Mouse (Mus musculus): ENCODE results near the gene Gm10134. TPM values are rescaled to one million over a fixed set of nuclear protein-coding genes. Genes with fewer than 3 reads are reported as not detected.

The Gm10134 gene
- total RNA-seq, 2 experiments from 2014 or later = not detected

GRCm38 (mm10) chr2:28545976-28546375 is 40.1 kb downstream of the Gm10134 start:
- ATAC-seq (replicated peaks; ENCODE audit: low FRiP score, low TSS enrichment, poor library complexity, severe bottlenecking) = no peak

GRCm38 (mm10) chr2:28546560-28546959 is 40.7 kb downstream of the Gm10134 start:
- no peak for ATAC-seq (replicated peaks; ENCODE audit: low FRiP score, low TSS enrichment, poor library complexity, severe bottlenecking)

GRCm38 (mm10) chr2:28547237-28548172 is 41.6 kb downstream of the Gm10134 start:
- peak; percentile 50; the same call in 1 of the 2 replicates for ATAC-seq (replicated peaks; ENCODE audit: low FRiP score, low TSS enrichment, poor library complexity, severe bottlenecking)

- no peak for ATAC-seq (replicated peaks; ENCODE audit: low FRiP score, low TSS enrichment, poor library complexity, severe bottlenecking)
Measured at GRCm38 (mm10) chr2:28549157-28549556, 43.3 kb downstream of the Gm10134 start.

GRCm38 (mm10) chr2:28552301-28552700 is 46.4 kb downstream of the Gm10134 start:
- no peak for ATAC-seq (replicated peaks; ENCODE audit: low FRiP score, low TSS enrichment, poor library complexity, severe bottlenecking)

Other genes starting within 250 kb of the Gm10134 start
- 0.39 and 0.74 TPM in 2 replicates for gene Ppp1r26, start 59.3 kb upstream of the Gm10134 start, total RNA-seq (2014; fragmentation: Nextera tagmentation)
- 1.1 and 1.5 TPM in 2 replicates for gene Ppp1r26, start 59.3 kb upstream of the Gm10134 start, total RNA-seq (2017)
- not detected in 2 replicates for gene 1700007K13Rik, start 39.8 kb upstream of the Gm10134 start, total RNA-seq (2014; fragmentation: Nextera tagmentation)
- gene 1700007K13Rik, start 39.8 kb upstream of the Gm10134 start, total RNA-seq (2017) = not detected in 2 replicates
- gene Mrps2, start 38.0 kb upstream of the Gm10134 start, total RNA-seq (2014; fragmentation: Nextera tagmentation) = 48.2 and 49.4 TPM in 2 replicates
- 35.3 and 37.8 TPM in 2 replicates for gene Mrps2, start 38.0 kb upstream of the Gm10134 start, total RNA-seq (2017)
- not detected in 2 replicates for gene Gbgt1, start 9.2 kb upstream of the Gm10134 start, total RNA-seq (2014; fragmentation: Nextera tagmentation)
- not detected in 2 replicates for gene Gbgt1, start 9.2 kb upstream of the Gm10134 start, total RNA-seq (2017)
- gene Ralgds, start 7.0 kb downstream of the Gm10134 start, total RNA-seq (2014; fragmentation: Nextera tagmentation) = 1.7 and 5.5 TPM in 2 replicates
- gene Ralgds, start 7.0 kb downstream of the Gm10134 start, total RNA-seq (2017) = 0.56 and 0.88 TPM in 2 replicates
- gene Cel, start 57.3 kb downstream of the Gm10134 start, total RNA-seq (2014; fragmentation: Nextera tagmentation) = not detected in 2 replicates
- gene Cel, start 57.3 kb downstream of the Gm10134 start, total RNA-seq (2017) = not detected in 2 replicates
- gene Gtf3c5, start 77.7 kb downstream of the Gm10134 start, total RNA-seq (2014; fragmentation: Nextera tagmentation) = 33.9 and 43.0 TPM in 2 replicates
- 18.8 and 25.7 TPM in 2 replicates for gene Gtf3c5, start 77.7 kb downstream of the Gm10134 start, total RNA-seq (2017)
- 331 and 332 TPM in 2 replicates for gene Gfi1b, start 115.9 kb downstream of the Gm10134 start, total RNA-seq (2014; fragmentation: Nextera tagmentation)
- 91.3 and 113 TPM in 2 replicates for gene Gfi1b, start 115.9 kb downstream of the Gm10134 start, total RNA-seq (2017)
- gene Tsc1, start 135.1 kb downstream of the Gm10134 start, total RNA-seq (2014; fragmentation: Nextera tagmentation) = 20.1 and 32.0 TPM in 2 replicates
- 10.9 and 24.3 TPM in 2 replicates for gene Tsc1, start 135.1 kb downstream of the Gm10134 start, total RNA-seq (2017)
- 2.7 TPM in 1 of 2 replicates, not detected in the other for gene Spaca9, start 193.6 kb downstream of the Gm10134 start, total RNA-seq (2014; fragmentation: Nextera tagmentation)
- gene Spaca9, start 193.6 kb downstream of the Gm10134 start, total RNA-seq (2017) = not detected in 2 replicates
- 1.2 TPM in 1 of 2 replicates, not detected in the other for gene Ak8, start 194.1 kb downstream of the Gm10134 start, total RNA-seq (2014; fragmentation: Nextera tagmentation)
- not detected in 2 replicates for gene Ak8, start 194.1 kb downstream of the Gm10134 start, total RNA-seq (2017)

All from megakaryocyte-erythroid progenitor cell, adult 5-6 weeks (primary cell).